Mouse (Mus musculus) stomach, postnatal 0 days (tissue): ENCODE measurements around the gene Etfdh. TPM values are rescaled to one million over a fixed set of nuclear protein-coding genes. Genes with fewer than 3 reads are reported as not detected.
"Not testable (repeated sequence)": the region's sequence is repeated elsewhere in the genome, so short reads cannot be mapped to it uniquely, and the experiment has no call there.

Experiments used
- ATAC-seq: fragments of 200-750 bp; cut with Nextera tagmentation; 2 replicates; pipeline ENCODE4 v1.8.0; 2017; ENCODE audit not compliant: low FRiP score, low TSS enrichment
- DNase-seq: peaks from one replicate; pipeline ENCODE4 v3.0.0-alpha.2; 2016; ENCODE audit warnings: low spot score
- H3K27ac ChIP-seq: fragments of 300-500 bp; sonication (generic); replicated peaks from 2 replicates; pipeline ENCODE4 v1.5.1; 2014; ENCODE audit warnings: mild to moderate bottlenecking, control low read depth
- H3K27me3 ChIP-seq: fragments of 300-500 bp; sonication (generic); 2 replicates; pipeline ENCODE4 v1.6.1; 2014; ENCODE audit warnings: low read length; ENCODE audit not compliant: control insufficient read depth, insufficient read depth
- H3K36me3 ChIP-seq: fragments of 300-500 bp; sonication (generic); 2 replicates; pipeline ENCODE4 v1.6.1; 2014; ENCODE audit warnings: low read length, mixed read lengths; ENCODE audit not compliant: control insufficient read depth, insufficient read depth
- H3K4me1 ChIP-seq: fragments of 300-500 bp; sonication (generic); replicated peaks from 2 replicates; pipeline ENCODE4 v1.6.1; 2014; ENCODE audit warnings: antibody characterized with exemption; ENCODE audit not compliant: control insufficient read depth, insufficient read depth
- H3K4me2 ChIP-seq: fragments of 300-500 bp; sonication (generic); replicated peaks from 2 replicates; pipeline ENCODE4 v1.6.1; 2014; ENCODE audit warnings: low read depth, mild to moderate bottlenecking, control low read depth, moderate library complexity
- H3K4me3 ChIP-seq: fragments of 300-500 bp; sonication (generic); 2 replicates; pipeline ENCODE4 v1.5.1; 2014; ENCODE audit warnings: low read depth, low read length, control low read depth
- H3K9ac ChIP-seq: fragments of 300-500 bp; sonication (generic); 2 replicates; pipeline ENCODE4 v1.6.1; 2014; ENCODE audit warnings: mild to moderate bottlenecking, low read length, control low read depth, mixed read lengths
- H3K9me3 ChIP-seq: fragments of 300-500 bp; sonication (generic); 2 replicates; pipeline ENCODE4 v1.6.1; 2016; ENCODE audit warnings: low read length; ENCODE audit not compliant: control insufficient read depth
- CTCF ChIP-seq: IDR thresholded peaks from 2 replicates; pipeline ENCODE4 v1.5.1; 2016; ENCODE audit warnings: antibody characterized with exemption, low read depth, mild to moderate bottlenecking, moderate library complexity
- EP300 ChIP-seq: optimal IDR thresholded peaks from 2 replicates; pipeline ENCODE3; 2016; ENCODE audit warnings: antibody characterized with exemption
- WGBS: fragments of 180-500 bp; shearing (Covaris S2); extraction: QIAGEN DNeasy Blood & Tissue Kit; methylation state at CpG from one replicate; pipeline ENCODE4 v1.1.7; 2014; 5-methylcytosine and 5-hydroxymethylcytosine counted together
- polyA plus RNA-seq: library from polyadenylated mRNA; unstranded; fragments of >200 nt; fragmentation: Nextera tagmentation; extraction: Ambion mirVana; gene quantifications from 2 replicates; pipeline ENCODE4 v1.2.1, GENCODE M21; 2015

The Etfdh gene
- polyA plus RNA-seq, 1 experiment from 2014 or later, result 79.6 TPM

DNA sequence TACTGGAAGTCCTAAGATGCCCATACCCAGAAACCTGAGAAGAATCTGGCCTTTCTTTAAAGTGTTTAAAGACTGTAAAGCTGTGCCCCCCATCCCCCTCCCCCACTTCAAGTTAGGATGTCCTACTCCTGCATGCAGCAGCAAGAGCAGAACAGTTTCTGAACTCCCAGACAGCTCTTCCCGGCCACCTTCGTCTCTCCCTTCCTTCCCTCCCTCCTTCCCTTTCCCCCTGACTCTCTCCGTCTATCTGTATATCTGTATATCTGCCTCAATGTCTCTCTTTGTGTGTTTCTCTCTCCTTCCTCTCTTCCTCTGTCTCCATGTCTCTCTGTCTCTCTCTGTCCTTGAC, 52.9 kb downstream of the Etfdh start:
- no peak overlapping the region for H3K27ac ChIP-seq

DNA sequence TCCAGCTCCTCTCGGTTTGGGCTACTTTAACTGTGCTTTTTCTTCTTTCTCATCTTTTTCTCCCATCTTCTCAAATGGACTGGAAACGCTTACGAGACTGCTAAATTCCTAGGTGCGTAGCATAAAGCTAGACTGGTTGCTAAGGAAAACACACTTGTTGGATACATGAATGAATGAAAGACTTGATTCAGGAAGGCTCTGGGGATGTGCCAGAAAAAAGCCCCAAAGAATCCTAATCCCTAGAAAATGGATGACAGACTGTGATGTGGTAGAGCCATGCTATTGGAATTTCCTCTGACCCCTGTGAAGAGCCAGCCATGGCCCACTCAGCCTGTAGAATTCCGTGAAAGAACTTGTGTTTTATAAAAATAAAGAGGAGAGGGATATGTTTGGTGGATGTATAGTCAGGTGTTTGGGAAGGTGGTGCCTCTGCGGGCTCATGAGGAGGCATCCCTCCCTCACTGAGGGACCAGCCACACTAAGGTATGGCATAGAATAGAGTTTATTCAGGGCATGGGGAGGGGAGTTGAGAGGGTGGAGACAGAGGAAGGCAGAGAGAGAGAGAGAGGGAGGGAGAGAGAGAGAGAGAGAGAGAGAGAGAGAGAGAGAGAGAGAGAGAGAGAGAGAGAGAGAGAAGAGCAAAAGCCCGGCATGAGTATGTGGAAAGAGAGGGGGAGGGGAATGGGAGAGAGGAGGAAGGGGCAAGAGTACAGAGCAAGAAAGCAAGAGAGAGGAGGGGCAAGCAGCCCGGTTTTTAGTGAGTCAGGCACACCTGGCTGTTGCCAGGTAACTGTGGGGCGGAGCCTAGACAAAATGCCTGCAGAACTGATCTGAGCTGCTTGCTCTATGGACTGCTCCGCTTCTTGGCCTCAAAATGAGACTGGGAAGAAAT, 53.5 kb downstream of the Etfdh start:
- no peak overlapping the region for H3K4me2 ChIP-seq
- H3K27me3 ChIP-seq, result no peaks in the 10 kb centered on the region
- no peaks in the 10 kb centered on the region for H3K9me3 ChIP-seq
- no peaks in the 10 kb centered on the region for H3K4me1 ChIP-seq
- H3K27ac ChIP-seq, result no peak overlapping the region
- no peak overlapping the region for H3K9ac ChIP-seq
- DNase-seq (peak; percentile 77), ATAC-seq (peak; percentile 87)
- WGBS, result 43% methylated on average over 10 of the region's 10 CpGs
- no peaks in the 10 kb centered on the region for H3K36me3 ChIP-seq
- TF ChIP-seq CTCF (no peak), EP300 (no peak)
- H3K4me3 ChIP-seq, result no peak overlapping the region

More for the DNA sequence above, 52.9 kb downstream of the Etfdh start:
- Histone ChIP-seq H3K27me3 (no peaks in the 10 kb centered on the region), H3K36me3 (no peaks in the 10 kb centered on the region), H3K4me2 (no peak overlapping the region), H3K9ac (no peak overlapping the region), H3K9me3 (no peaks in the 10 kb centered on the region), H3K4me1 (no peaks in the 10 kb centered on the region), H3K4me3 (no peak overlapping the region)
- peak; percentile 30; the same call in 1 of the 2 replicates for ATAC-seq
- TF ChIP-seq CTCF (no peak), EP300 (no peak)
- WGBS, result 5% methylated on average over 3 of the region's 3 CpGs
- DNase-seq, result no peak

DNA sequence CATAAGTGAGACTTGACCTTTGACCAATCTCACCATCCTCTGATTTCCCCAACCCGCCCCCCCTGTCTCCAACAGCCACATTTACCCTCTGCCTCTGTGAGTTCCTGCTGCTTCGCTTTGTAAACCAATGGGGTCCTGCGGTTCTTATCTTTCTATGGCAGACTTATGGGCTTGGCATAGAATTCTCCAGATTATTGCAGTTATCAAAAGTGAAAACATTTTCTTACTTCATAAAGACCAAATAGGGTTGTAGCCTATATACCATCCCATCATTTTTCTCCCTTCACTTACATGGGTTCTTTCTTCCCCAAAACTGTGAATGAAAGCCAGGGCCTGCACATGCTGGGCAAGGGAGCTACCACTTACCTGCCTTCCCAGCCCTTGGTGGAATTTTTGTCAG, 55.0 kb downstream of the Etfdh start:
- no peak overlapping the region for H3K9ac ChIP-seq
- no peak overlapping the region for H3K27ac ChIP-seq
- no peak for DNase-seq
- no peak for ATAC-seq
- no peaks in the 10 kb centered on the region for H3K27me3 ChIP-seq
- WGBS, result 81% methylated on average over 3 of the region's 3 CpGs
- H3K4me1 ChIP-seq, result no peaks in the 10 kb centered on the region
- H3K36me3 ChIP-seq, result no peaks in the 10 kb centered on the region
- H3K4me3 ChIP-seq, result no peak overlapping the region
- TF ChIP-seq EP300, result no peak
- no peak for TF ChIP-seq CTCF
- H3K4me2 ChIP-seq, result no peak overlapping the region
- no peaks in the 10 kb centered on the region for H3K9me3 ChIP-seq

DNA sequence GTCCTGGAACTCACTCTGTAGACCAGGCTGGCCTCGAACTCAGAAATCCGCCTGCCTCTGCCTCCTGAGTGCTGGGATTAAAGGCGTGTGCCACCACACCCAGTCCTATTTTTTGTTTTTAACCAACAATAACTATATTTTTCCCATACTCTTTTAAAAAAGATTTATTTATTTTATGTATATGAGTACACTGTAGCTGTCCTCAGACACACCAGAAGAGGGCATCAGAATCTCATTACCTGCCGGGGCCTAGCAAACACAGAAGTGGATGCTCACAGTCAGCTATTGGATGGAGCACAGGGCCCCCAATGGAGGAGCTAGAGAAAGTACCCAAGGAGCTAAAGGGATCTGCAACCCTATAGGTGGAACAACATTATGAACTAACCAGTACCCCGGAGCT, 55.9 kb downstream of the Etfdh start:
- H3K27ac ChIP-seq, H3K4me1 ChIP-seq, H3K9ac ChIP-seq, H3K36me3 ChIP-seq, H3K4me2 ChIP-seq, H3K4me3 ChIP-seq, DNase-seq, ATAC-seq, H3K9me3 ChIP-seq, H3K27me3 ChIP-seq: not testable (repeated sequence)
- 96% methylated on average over 5 of the region's 5 CpGs for WGBS

DNA sequence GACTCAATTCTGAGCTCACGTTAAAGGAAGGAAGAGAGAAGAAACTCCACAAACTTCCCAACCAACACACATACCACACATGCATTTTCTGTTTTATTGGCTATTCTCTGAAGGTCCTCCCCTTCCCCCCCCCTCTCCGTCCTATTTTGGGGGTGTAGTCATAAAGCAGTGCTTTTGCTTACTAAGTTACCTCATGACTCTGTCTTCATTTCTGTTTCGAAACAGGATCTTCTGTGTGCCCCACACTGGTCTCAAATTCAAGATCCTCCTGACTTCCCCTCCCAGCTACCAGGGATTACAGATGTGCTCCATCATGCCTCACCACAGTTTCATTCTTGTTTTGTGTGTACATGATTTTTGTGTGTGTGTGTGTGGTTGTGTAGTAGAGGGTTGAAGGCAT, 56.9 kb downstream of the Etfdh start:
- no peak for TF ChIP-seq EP300
- TF ChIP-seq CTCF, result no peak
- 65% methylated on average over 3 of the region's 3 CpGs for WGBS
- Histone ChIP-seq H3K4me3 (no peak overlapping the region), H3K9me3 (no peaks in the 10 kb centered on the region), H3K36me3 (no peaks in the 10 kb centered on the region), H3K4me1 (no peaks in the 10 kb centered on the region), H3K4me2 (no peak overlapping the region), H3K9ac (no peak overlapping the region), H3K27ac (no peak overlapping the region), H3K27me3 (no peaks in the 10 kb centered on the region)
- DNase-seq, result no peak
- ATAC-seq, result no peak

DNA sequence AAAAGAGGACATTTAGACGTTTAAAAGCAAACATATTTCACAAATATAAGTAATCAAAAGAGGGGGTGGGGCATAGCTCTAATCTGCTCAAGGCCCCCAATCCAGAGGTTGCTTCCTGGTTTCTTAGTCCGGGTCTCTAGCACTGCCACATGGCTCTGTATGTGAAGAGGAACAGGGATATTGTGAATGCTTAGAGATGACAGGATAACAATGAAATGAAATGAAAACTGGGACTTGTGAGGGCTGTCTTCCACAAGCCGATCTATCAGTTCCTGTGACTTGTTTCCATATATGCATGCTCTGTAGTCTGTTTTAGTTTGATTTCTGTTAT, 60.0 kb downstream of the Etfdh start:
- DNase-seq (no peak), ATAC-seq (no peak)
- Histone ChIP-seq H3K9me3 (no peaks in the 10 kb centered on the region), H3K4me1 (no peaks in the 10 kb centered on the region), H3K27ac (no peak overlapping the region), H3K4me2 (no peak overlapping the region), H3K27me3 (no peaks in the 10 kb centered on the region), H3K9ac (no peak overlapping the region), H3K36me3 (no peaks in the 10 kb centered on the region), H3K4me3 (no peak overlapping the region)
- WGBS, result 70% methylated on average over 3 of the region's 3 CpGs
- TF ChIP-seq CTCF (no peak), EP300 (no peak)
